Mouse (Mus musculus) forebrain, postnatal 0 days (tissue): ENCODE results near the gene Tenm4. TPM values are rescaled to one million over a fixed set of nuclear protein-coding genes. Genes with fewer than 3 reads are reported as not detected.
A peak's percentile ranks its signal among the peaks of the same experiment; 100 is the strongest.

Experiments used
- ATAC-seq: fragments of 200-750 bp; cut with Nextera tagmentation; 2 replicates; pipeline ENCODE4 v1.8.0; 2017; ENCODE audit warnings: mild to moderate bottlenecking, moderate library complexity
- DNase-seq: peaks from one replicate; pipeline ENCODE4 v3.0.0-alpha.2; 2015
- H3K27ac ChIP-seq: fragments of 300-500 bp; sonication (generic); 2 replicates; pipeline ENCODE4 v1.5.1; 2014; ENCODE audit warnings: low read depth, mild to moderate bottlenecking, antibody characterized with exemption, low read length, moderate library complexity, mixed read lengths
- H3K27me3 ChIP-seq: fragments of 300-500 bp; sonication (generic); 2 replicates; pipeline ENCODE4 v1.6.1; 2014; ENCODE audit warnings: mild to moderate bottlenecking, low read length, mixed read lengths; ENCODE audit not compliant: insufficient read depth
- H3K36me3 ChIP-seq: fragments of 300-500 bp; sonication (generic); 2 replicates; pipeline ENCODE4 v1.6.1; 2014; ENCODE audit warnings: mild to moderate bottlenecking, moderate library complexity; ENCODE audit not compliant: insufficient read depth
- H3K4me1 ChIP-seq: fragments of 300-500 bp; sonication (generic); 2 replicates; pipeline ENCODE4 v1.6.1; 2014; ENCODE audit warnings: antibody characterized with exemption; ENCODE audit not compliant: insufficient read depth
- H3K4me2 ChIP-seq: fragments of 300-500 bp; sonication (generic); 2 replicates; pipeline ENCODE4 v1.6.1; 2014; ENCODE audit warnings: low read depth, mild to moderate bottlenecking, moderate library complexity
- H3K4me3 ChIP-seq: fragments of 300-500 bp; sonication (generic); 2 replicates; pipeline ENCODE4 v1.5.1; 2014; ENCODE audit warnings: low read depth, low read length, mixed read lengths
- H3K9ac ChIP-seq: fragments of 300-500 bp; sonication (generic); 2 replicates; pipeline ENCODE4 v1.6.1; 2014; ENCODE audit warnings: mild to moderate bottlenecking
- H3K9me3 ChIP-seq: fragments of 300-500 bp; sonication (generic); 2 replicates; pipeline ENCODE4 v1.6.1; 2016; ENCODE audit warnings: low read length
- CTCF ChIP-seq: sonication (generic); IDR thresholded peaks from 2 replicates; pipeline ENCODE4 v1.5.1; 2016; ENCODE audit warnings: antibody characterized with exemption, control low read depth, low read depth
- WGBS: fragments of 180-500 bp; shearing (Covaris S2); extraction: QIAGEN DNeasy Blood & Tissue Kit; methylation state at CpG from one replicate; pipeline ENCODE4 v1.1.7; 2014; 5-methylcytosine and 5-hydroxymethylcytosine counted together
- polyA plus RNA-seq: library from polyadenylated mRNA; unstranded; fragments of >200 nt; fragmentation: Nextera tagmentation; extraction: Ambion mirVana; gene quantifications from 2 replicates; pipeline ENCODE4 v1.2.1, GENCODE M21; 2015
- total RNA-seq: library from RNA; depleted of rRNA; stranded (reverse); fragments of >200 nt; gene quantifications from 2 replicates; pipeline ENCODE4 v1.2.3, GENCODE M21; 2014

Tenm4 gene
- total and polyA plus RNA-seq, 2 experiments from 2014 or later: 50.6 to 69.5 TPM

- 23% methylated on average over 14 of the region's 14 CpGs for WGBS
- H3K4me3 ChIP-seq: no peak overlapping the region
- H3K4me1 ChIP-seq: peaks cover 6% of the 10 kb centered on the region; the same call in 1 of the 2 replicates
- H3K36me3 ChIP-seq: no peaks in the 10 kb centered on the region
- no peak for TF ChIP-seq CTCF
- H3K9ac ChIP-seq: 0 out of 2 replicates have a peak overlapping the region, but pooled peaks have one; percentile 1
- peak overlapping the region; percentile 29 for H3K4me2 ChIP-seq
- peak overlapping the region; percentile 67 for H3K27ac ChIP-seq
- DNase-seq (peak; percentile 73), ATAC-seq (peak; percentile 86)
- no peaks in the 10 kb centered on the region for H3K9me3 ChIP-seq
- H3K27me3 ChIP-seq: no peaks in the 10 kb centered on the region
These were observed 341.0 kb downstream of the Tenm4 start for GRCm38 (mm10) chr7:96511953-96512511.

DNA sequence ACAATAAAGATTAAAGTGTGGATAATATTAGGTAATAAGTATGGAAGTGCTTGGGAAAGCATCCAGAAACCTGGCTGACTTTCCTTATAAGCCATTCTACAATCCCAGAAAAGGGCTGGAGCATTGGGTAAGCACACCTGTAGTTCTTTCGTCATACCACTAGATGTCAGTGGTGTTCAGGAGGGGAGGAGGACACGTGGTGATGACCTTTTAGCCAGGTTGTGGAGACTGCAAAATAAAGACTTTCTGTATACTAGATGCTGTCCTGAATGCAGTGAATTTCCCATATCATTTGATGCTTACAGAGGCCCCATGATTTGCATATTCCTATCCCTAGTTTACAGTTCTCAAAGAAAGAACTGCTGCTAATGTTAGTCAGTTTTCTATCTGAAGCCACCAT lies 348.2 kb downstream of the Tenm4 start:
- DNase-seq: no peak
- no peak overlapping the region for H3K9ac ChIP-seq
- H3K27me3 ChIP-seq: no peaks in the 10 kb centered on the region
- peak; percentile 88 for TF ChIP-seq CTCF
- 0% methylated on average over 2 of the region's 2 CpGs for WGBS
- no peak overlapping the region for H3K4me3 ChIP-seq
- no peak overlapping the region for H3K27ac ChIP-seq
- H3K4me1 ChIP-seq: no peaks in the 10 kb centered on the region; the same call in 1 of the 2 replicates
- H3K36me3 ChIP-seq: no peaks in the 10 kb centered on the region
- no peak overlapping the region for H3K4me2 ChIP-seq
- H3K9me3 ChIP-seq: no peaks in the 10 kb centered on the region
- no peak for ATAC-seq

- Histone ChIP-seq H3K4me2 (no peak overlapping the region), H3K9ac (no peak overlapping the region), H3K27me3 (no peaks in the 10 kb centered on the region), H3K27ac (no peak overlapping the region), H3K36me3 (no peaks in the 10 kb centered on the region), H3K4me1 (peaks cover 3% of the 10 kb centered on the region; the same call in 1 of the 2 replicates), H3K9me3 (no peaks in the 10 kb centered on the region), H3K4me3 (no peak overlapping the region)
- ATAC-seq (no peak), DNase-seq (no peak)
- TF ChIP-seq CTCF: no peak
- 45% methylated on average over 7 of the region's 7 CpGs for WGBS
These were observed 350.9 kb downstream of the Tenm4 start for GRCm38 (mm10) chr7:96521956-96522355.

DNA sequence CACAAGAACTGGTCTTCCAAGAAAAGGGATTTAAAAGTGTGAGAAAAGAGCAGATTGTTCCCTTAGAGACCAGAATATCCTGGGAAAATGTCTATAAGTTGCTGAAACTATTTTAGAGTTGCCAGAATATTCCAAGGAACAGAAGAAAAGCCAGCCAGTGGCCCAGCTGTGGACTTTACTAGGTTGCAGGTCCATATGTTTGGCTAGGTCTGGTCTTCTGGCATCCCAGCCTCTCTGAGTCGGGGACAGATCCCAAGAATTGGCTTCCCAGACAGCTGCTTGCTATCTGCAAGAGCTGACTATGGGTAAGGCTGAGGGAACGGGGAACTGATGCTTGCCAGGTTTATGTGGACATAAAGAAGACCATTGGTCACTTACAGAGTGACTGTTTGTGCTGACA lies 352.6 kb downstream of the Tenm4 start:
- WGBS: 66% methylated on average over 2 of the region's 2 CpGs
- ATAC-seq: peak; percentile 77
- Histone ChIP-seq H3K4me2 (no peak overlapping the region), H3K9ac (no peak overlapping the region), H3K27me3 (no peaks in the 10 kb centered on the region), H3K9me3 (no peaks in the 10 kb centered on the region), H3K36me3 (no peaks in the 10 kb centered on the region), H3K27ac (no peak overlapping the region), H3K4me1 (peaks cover 3% of the 10 kb centered on the region; the same call in 1 of the 2 replicates), H3K4me3 (no peak overlapping the region)
- no peak for TF ChIP-seq CTCF
- peak; percentile 79 for DNase-seq

GRCm38 (mm10) chr7:96524486-96525205 lies 353.6 kb downstream of the Tenm4 start:
- no peak for TF ChIP-seq CTCF
- Histone ChIP-seq H3K27me3 (no peaks in the 10 kb centered on the region), H3K36me3 (no peaks in the 10 kb centered on the region), H3K4me2 (no peak overlapping the region), H3K9me3 (no peaks in the 10 kb centered on the region), H3K27ac (no peak overlapping the region), H3K4me1 (peaks cover 9% of the 10 kb centered on the region; the same call in 1 of the 2 replicates), H3K4me3 (no peak overlapping the region), H3K9ac (no peak overlapping the region)
- 72% methylated on average over 8 of the region's 8 CpGs for WGBS
- no peak for ATAC-seq
- no peak for DNase-seq

DNA sequence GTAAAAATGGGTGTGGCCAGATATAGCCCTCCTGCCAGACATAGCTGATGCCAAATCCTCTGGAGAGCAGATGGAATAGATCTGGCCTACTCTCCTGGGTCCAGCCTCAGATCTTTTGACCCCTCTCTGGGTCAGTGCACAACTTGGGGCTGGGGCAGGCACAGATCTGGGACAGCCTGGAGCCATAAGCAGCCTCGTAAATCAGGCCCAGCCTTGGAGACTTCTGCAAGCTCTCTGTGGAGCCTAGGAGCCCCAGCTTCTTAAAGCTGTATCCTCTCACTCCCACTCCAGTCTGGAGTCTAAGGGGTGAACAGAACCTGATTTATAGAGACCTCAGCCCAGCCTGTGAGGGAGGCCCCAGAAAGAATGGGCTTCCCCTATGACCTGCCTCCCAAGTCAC lies 354.3 kb downstream of the Tenm4 start:
- H3K4me3 ChIP-seq: no peak overlapping the region
- WGBS: 88% methylated on average over 1 of the region's 1 CpGs
- no peak overlapping the region for H3K4me2 ChIP-seq
- H3K9ac ChIP-seq: no peak overlapping the region
- no peaks in the 10 kb centered on the region for H3K36me3 ChIP-seq
- peaks cover 9% of the 10 kb centered on the region; the same call in 1 of the 2 replicates for H3K4me1 ChIP-seq
- no peak overlapping the region for H3K27ac ChIP-seq
- DNase-seq (no peak), ATAC-seq (no peak)
- no peaks in the 10 kb centered on the region for H3K27me3 ChIP-seq
- TF ChIP-seq CTCF: no peak
- H3K9me3 ChIP-seq: no peaks in the 10 kb centered on the region
